Mouse (Mus musculus) myocyte (in vitro differentiated cells): ENCODE measurements around the gene Acoxl. TPM values are rescaled to one million over a fixed set of nuclear protein-coding genes. Genes with fewer than 3 reads are reported as not detected.

Source experiments
- H3K27me3 ChIP-seq: one replicate; pipeline ENCODE4 v1.6.1; 2011; ENCODE audit not compliant: control insufficient read depth, insufficient read depth, insufficient read length
- H3K36me3 ChIP-seq: one replicate; pipeline ENCODE4 v1.6.1; 2011; ENCODE audit not compliant: control insufficient read depth, insufficient read depth
- H3K4me2 ChIP-seq: one replicate; pipeline ENCODE4 v1.6.1; 2011; ENCODE audit warnings: low read depth, control low read depth
- H3K4me3 ChIP-seq: one replicate; pipeline ENCODE4 v1.5.1; 2011; ENCODE audit warnings: mild to moderate bottlenecking, control low read depth, moderate library complexity
- H3K79me2 ChIP-seq: one replicate; pipeline ENCODE4 v1.6.1; 2011; ENCODE audit not compliant: control insufficient read depth, insufficient read depth
- H3ac ChIP-seq: one replicate; pipeline ENCODE4 v1.6.1; 2011; ENCODE audit not compliant: control insufficient read depth, insufficient read length
- CEBPB ChIP-seq: IDR thresholded peaks from 2 replicates; pipeline ENCODE4 v1.6.1; 2011; ENCODE audit warnings: mild to moderate bottlenecking, moderate library complexity; ENCODE audit not compliant: poor library complexity, insufficient read depth, severe bottlenecking
- E2F4 ChIP-seq: IDR thresholded peaks from one replicate; pipeline ENCODE4 v1.6.1; 2011; ENCODE audit warnings: mild to moderate bottlenecking, control low read depth, moderate library complexity; ENCODE audit not compliant: insufficient read depth
- MAX ChIP-seq: IDR thresholded peaks from one replicate; pipeline ENCODE4 v1.6.1; 2011; ENCODE audit warnings: low read depth, mild to moderate bottlenecking, control low read depth
- MYOD1 ChIP-seq, 3 experiments: IDR thresholded peaks; one replicate each; pipeline ENCODE4 v1.6.1; 2011; ENCODE audit warnings: control low read depth in 2 of 3, low read depth in 2 of 3, mild to moderate bottlenecking in 2 of 3, moderate library complexity in 1 of 3; ENCODE audit not compliant: insufficient read length in 2 of 3, control insufficient read depth in 1 of 3
- MYOG ChIP-seq, 3 experiments: IDR thresholded peaks; one replicate each; pipeline ENCODE4 v1.6.1; 2011; ENCODE audit warnings: control low read depth in 2 of 3, low read depth in 2 of 3, mild to moderate bottlenecking in 2 of 3; ENCODE audit not compliant: insufficient read length in 2 of 3, control insufficient read depth in 1 of 3, insufficient read depth in 1 of 3
- POLR2A ChIP-seq: IDR thresholded peaks from one replicate; pipeline ENCODE4 v1.6.1; 2011; ENCODE audit warnings: low read depth, mild to moderate bottlenecking, control low read depth, moderate library complexity; ENCODE audit not compliant: insufficient read length
- POLR2AphosphoS2 ChIP-seq: IDR thresholded peaks from one replicate; pipeline ENCODE4 v1.6.1; 2011; ENCODE audit warnings: low read depth, control low read depth; ENCODE audit not compliant: insufficient read length
- REST ChIP-seq: IDR thresholded peaks from one replicate; pipeline ENCODE4 v1.6.1; 2011; ENCODE audit warnings: mild to moderate bottlenecking, control low read depth, moderate library complexity; ENCODE audit not compliant: insufficient read depth, insufficient read length
- SRF ChIP-seq: IDR thresholded peaks from one replicate; pipeline ENCODE4 v1.6.1; 2011; ENCODE audit warnings: low read depth; ENCODE audit not compliant: control insufficient read depth, insufficient read length
- TCF12 ChIP-seq: IDR thresholded peaks from one replicate; pipeline ENCODE4 v1.6.1; 2011; ENCODE audit warnings: mild to moderate bottlenecking, control low read depth; ENCODE audit not compliant: poor library complexity, insufficient read depth, severe bottlenecking
- TCF3 ChIP-seq: IDR thresholded peaks from one replicate; pipeline ENCODE4 v1.6.1; 2011; ENCODE audit warnings: low read depth, control low read depth; ENCODE audit not compliant: insufficient read length
- USF1 ChIP-seq: IDR thresholded peaks from one replicate; pipeline ENCODE4 v1.6.1; 2011; ENCODE audit warnings: low read depth, mild to moderate bottlenecking, control low read depth, moderate library complexity
- polyA plus RNA-seq: library from polyadenylated mRNA; unstranded; fragments of >200 nt; fragmentation: generic; extraction: Trizol; gene quantifications from one replicate; pipeline ENCODE4 v1.2.1, GENCODE M21; 2012; ENCODE audit warnings: missing spikeins

The Acoxl gene
- polyA plus RNA-seq, 1 experiment: 0.01 TPM

DNA sequence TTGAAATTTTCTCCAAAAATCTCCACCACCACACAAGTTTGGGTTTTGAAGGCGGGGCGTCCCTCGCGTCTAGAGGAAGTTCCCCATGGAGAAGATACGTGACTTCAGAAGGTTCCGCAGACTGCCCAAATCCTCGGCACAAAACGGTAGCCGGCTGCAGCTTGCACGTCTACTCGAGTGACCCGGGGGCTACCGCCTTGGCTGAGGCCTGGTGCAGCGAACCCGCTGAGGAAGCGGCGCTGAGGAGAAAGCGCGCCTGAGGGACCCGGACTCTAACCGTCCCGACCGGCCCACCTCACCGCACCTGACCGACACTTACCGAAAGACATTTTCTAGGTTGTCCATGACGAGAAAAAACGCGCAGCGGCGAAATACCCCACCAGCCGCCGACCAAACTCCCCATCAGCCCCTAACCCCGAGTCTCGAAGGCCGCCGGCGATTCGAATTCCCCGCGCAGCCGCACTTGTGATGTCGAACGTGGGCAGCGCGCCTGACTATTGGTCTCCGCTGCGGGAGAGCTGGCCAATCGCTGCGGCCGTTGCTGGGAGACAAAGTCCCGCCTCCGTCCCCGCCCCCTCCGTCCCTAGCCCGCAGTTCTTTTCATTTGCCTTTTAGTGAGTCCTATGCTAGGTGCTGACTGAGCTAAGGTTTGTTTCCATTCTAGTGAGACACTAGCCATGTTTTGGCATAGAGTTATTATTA, 7.1 kb upstream of the Acoxl start, which contains the start of gene Bub1:
Gene Bub1, minus strand, starts transcription at position 465 of the 702 bp plus-strand sequence.
- no peaks in the 10 kb centered on the region for H3K27me3 ChIP-seq
- peaks cover 8% of the 10 kb centered on the region for H3K36me3 ChIP-seq
- peak; percentile 34 for TF ChIP-seq USF1
- TF ChIP-seq REST: no peak
- TF ChIP-seq TCF12: no peak
- TF ChIP-seq POLR2AphosphoS2: no peak
- no peak for TF ChIP-seq CEBPB
- peak; percentile 100 for TF ChIP-seq E2F4
- no peak for TF ChIP-seq MYOD1 (IDR thresholded peaks at IDR 0.05; ENCODE audit: control insufficient read depth in 1 of 3, insufficient read length in 2 of 3, low read depth in 2 of 3)
- no peak for TF ChIP-seq TCF3
- no peak for TF ChIP-seq MAX
- TF ChIP-seq MYOG (IDR thresholded peaks at IDR 0.05; ENCODE audit: control insufficient read depth in 1 of 3, insufficient read depth in 1 of 3, insufficient read length in 2 of 3, low read depth in 2 of 3): no peak
- TF ChIP-seq SRF: no peak
- peak; percentile 38 for TF ChIP-seq POLR2A
- H3K79me2 ChIP-seq: peaks cover 22% of the 10 kb centered on the region
- H3ac ChIP-seq: no peak within 1 kb of the TSS
- H3K4me2 ChIP-seq: peak within 1 kb of the TSS; percentile 78
- peak within 1 kb of the TSS; percentile 80 for H3K4me3 ChIP-seq

DNA sequence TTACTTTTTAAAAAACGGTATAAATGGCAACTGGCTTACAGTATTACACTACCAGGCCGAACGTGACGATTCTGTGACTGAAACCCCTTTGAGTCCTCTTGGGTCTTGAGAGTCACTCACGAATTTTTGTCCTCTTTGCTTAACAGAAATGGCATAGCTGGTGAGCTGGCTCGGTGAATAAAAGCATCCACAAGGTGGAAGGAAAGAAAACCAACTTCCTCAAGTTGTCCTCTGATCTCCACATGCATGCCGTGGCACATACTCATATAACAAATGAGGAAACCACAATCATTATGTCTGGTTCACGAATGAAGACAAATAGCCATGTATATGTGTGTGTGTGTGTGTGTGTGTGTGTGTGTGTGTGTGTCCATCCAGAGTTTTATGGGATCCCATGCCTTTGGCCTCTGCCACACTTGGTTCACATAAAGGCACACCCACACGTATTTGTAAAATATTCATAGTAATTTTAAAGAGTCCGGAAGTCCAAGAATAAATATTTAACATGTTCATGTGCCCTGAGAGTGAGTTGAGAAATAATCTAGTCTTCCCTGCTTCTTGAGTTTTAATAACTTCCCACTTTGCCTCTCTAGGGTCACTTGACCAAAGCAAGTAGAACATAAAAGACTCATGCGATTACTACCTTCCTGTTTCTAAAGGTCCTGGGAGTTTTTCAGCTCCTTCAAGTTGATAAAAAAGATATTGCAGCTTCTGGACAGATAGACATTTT, 6.4 kb upstream of the Acoxl start:
- TF ChIP-seq POLR2A (no peak), CEBPB (no peak), TCF12 (no peak), MAX (no peak), USF1 (no peak), MYOD1 (IDR thresholded peaks at IDR 0.05; ENCODE audit: control insufficient read depth in 1 of 3, insufficient read length in 2 of 3, low read depth in 2 of 3) (no peak), E2F4 (no peak), POLR2AphosphoS2 (no peak), TCF3 (no peak), REST (no peak), MYOG (IDR thresholded peaks at IDR 0.05; ENCODE audit: control insufficient read depth in 1 of 3, insufficient read depth in 1 of 3, insufficient read length in 2 of 3, low read depth in 2 of 3) (no peak), SRF (no peak)
- no peak overlapping the region for H3ac ChIP-seq
- peak overlapping the region; percentile 78 for H3K4me2 ChIP-seq
- H3K79me2 ChIP-seq: peaks cover 22% of the 10 kb centered on the region
- peaks cover 6% of the 10 kb centered on the region for H3K27me3 ChIP-seq
- H3K36me3 ChIP-seq: peaks cover under 1% of the 10 kb centered on the region
- H3K4me3 ChIP-seq: peak overlapping the region; percentile 80

DNA sequence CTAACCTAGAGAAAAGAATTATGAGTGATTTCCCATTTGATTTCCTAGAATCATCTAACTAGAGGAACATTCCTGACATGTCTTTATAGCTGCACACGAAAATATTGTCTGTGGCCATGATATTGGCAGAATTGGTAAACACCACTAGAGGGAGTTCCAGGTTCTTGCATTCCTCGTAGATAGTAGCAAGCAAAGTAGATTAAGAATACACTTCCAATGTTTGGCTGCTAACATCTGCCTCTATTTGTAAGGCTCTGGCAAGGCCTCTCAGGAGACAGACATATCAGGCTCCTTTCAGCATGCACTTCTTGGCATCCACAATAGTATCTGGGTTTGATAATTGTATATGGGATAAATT, 5.9 kb upstream of the Acoxl start:
- no peak for TF ChIP-seq USF1
- no peak for TF ChIP-seq MYOD1 (IDR thresholded peaks at IDR 0.05; ENCODE audit: control insufficient read depth in 1 of 3, insufficient read length in 2 of 3, low read depth in 2 of 3)
- no peak for TF ChIP-seq E2F4
- TF ChIP-seq SRF: no peak
- no peak for TF ChIP-seq POLR2AphosphoS2
- TF ChIP-seq POLR2A: no peak
- no peak for TF ChIP-seq TCF3
- TF ChIP-seq TCF12: no peak
- no peak for TF ChIP-seq REST
- peaks cover 22% of the 10 kb centered on the region for H3K79me2 ChIP-seq
- H3K4me2 ChIP-seq: peak overlapping the region; percentile 78

DNA sequence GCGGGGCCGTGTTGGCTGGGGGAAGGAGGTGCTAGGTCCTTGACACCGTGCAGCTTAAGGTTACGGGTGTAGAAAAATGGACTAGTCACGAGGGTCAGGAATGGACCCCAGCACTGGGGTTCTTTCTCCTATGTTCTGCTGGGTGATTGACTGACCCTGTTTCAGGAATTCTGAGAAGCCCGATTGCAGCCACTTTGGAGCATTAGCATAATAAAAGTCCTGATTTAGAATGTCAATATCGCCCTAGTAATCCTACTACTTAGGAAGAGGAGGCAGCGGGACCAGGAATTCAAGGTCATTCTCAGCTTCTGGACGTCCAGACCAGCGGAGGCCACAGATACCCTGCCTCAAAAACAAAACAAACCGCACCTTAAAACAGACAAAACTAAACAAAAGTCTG, 749 bp downstream of the Acoxl start:
- H3ac ChIP-seq: no peak overlapping the region
- no peak overlapping the region for H3K4me2 ChIP-seq
- H3K27me3 ChIP-seq: peaks cover 27% of the 10 kb centered on the region
- H3K36me3 ChIP-seq: no peaks in the 10 kb centered on the region
- TF ChIP-seq MAX (no peak), SRF (no peak), USF1 (no peak), MYOD1 (IDR thresholded peaks at IDR 0.05; ENCODE audit: control insufficient read depth in 1 of 3, insufficient read length in 2 of 3, low read depth in 2 of 3) (no peak), TCF3 (no peak), CEBPB (no peak), POLR2A (no peak), POLR2AphosphoS2 (no peak), E2F4 (no peak), REST (no peak), TCF12 (no peak), MYOG (IDR thresholded peaks at IDR 0.05; ENCODE audit: control insufficient read depth in 1 of 3, insufficient read depth in 1 of 3, insufficient read length in 2 of 3, low read depth in 2 of 3) (no peak)
- no peaks in the 10 kb centered on the region for H3K79me2 ChIP-seq
- H3K4me3 ChIP-seq: no peak overlapping the region

More for the DNA sequence above, 5.9 kb upstream of the Acoxl start:
- no peak overlapping the region for H3ac ChIP-seq
- H3K27me3 ChIP-seq: peaks cover 6% of the 10 kb centered on the region
- no peaks in the 10 kb centered on the region for H3K36me3 ChIP-seq
- H3K4me3 ChIP-seq: peak overlapping the region; percentile 80

DNA sequence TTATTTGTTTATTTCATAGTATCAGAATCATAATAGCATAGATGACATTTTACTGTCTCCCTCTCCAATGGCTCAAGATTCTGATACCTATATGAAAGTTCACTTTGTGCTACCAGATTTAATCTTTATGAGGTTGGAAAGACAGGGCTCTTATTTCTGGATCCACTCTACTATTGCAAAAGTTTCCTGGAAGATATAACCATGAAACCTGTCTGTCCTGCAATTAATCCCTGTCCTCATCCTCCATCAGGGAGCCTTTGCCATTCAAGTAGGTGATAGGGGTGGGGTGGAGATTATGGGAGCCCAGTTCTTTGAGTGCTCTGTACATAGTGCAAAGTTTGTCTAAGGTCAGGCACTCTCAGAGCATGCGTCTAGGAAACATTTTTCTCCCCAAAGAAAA, 2.7 kb downstream of the Acoxl start:
- TF ChIP-seq USF1 (no peak), TCF12 (no peak)
- H3K27me3 ChIP-seq: peaks cover 27% of the 10 kb centered on the region
- H3ac ChIP-seq: no peak overlapping the region

More for the DNA sequence above, 2.7 kb downstream of the Acoxl start:
- H3K36me3 ChIP-seq: no peaks in the 10 kb centered on the region
- no peaks in the 10 kb centered on the region for H3K79me2 ChIP-seq
- H3K4me3 ChIP-seq: no peak overlapping the region
- H3K4me2 ChIP-seq: no peak overlapping the region
